Mouse (Mus musculus) neural tube, embryonic 11.5 days (tissue): ENCODE measurements around the gene Ccm2. TPM values are rescaled to one million over a fixed set of nuclear protein-coding genes. Genes with fewer than 3 reads are reported as not detected.

Experiments used
- ATAC-seq: fragments of 200-750 bp; cut with Nextera tagmentation; 2 replicates; pipeline ENCODE4 v1.8.0; 2017; ENCODE audit warnings: moderate number of reproducible peaks, mild to moderate bottlenecking, moderate TSS enrichment, moderate library complexity; ENCODE audit not compliant: insufficient read depth, low FRiP score, low TSS enrichment
- DNase-seq: peaks from one replicate; pipeline ENCODE4 v3.0.0-alpha.2; 2015; ENCODE audit warnings: low spot score
- H3K27ac ChIP-seq: fragments of 300-500 bp; sonication (generic); 2 replicates; pipeline ENCODE4 v1.5.1; 2014; ENCODE audit warnings: low read depth, mild to moderate bottlenecking, low read length
- H3K27me3 ChIP-seq: fragments of 300-500 bp; sonication (generic); 2 replicates; pipeline ENCODE4 v1.6.1; 2014; ENCODE audit warnings: mild to moderate bottlenecking, low read length, mixed read lengths; ENCODE audit not compliant: control insufficient read depth, insufficient read depth
- H3K36me3 ChIP-seq: fragments of 300-500 bp; sonication (generic); 2 replicates; pipeline ENCODE4 v1.6.1; 2014; ENCODE audit warnings: mild to moderate bottlenecking, low read length, moderate library complexity, mixed read lengths; ENCODE audit not compliant: control insufficient read depth, insufficient read depth
- H3K4me1 ChIP-seq: fragments of 300-500 bp; sonication (generic); 2 replicates; pipeline ENCODE4 v1.6.1; 2014; ENCODE audit warnings: low read length, mixed read lengths; ENCODE audit not compliant: control insufficient read depth, insufficient read depth
- H3K4me2 ChIP-seq: fragments of 300-500 bp; sonication (generic); 2 replicates; pipeline ENCODE4 v1.6.1; 2014; ENCODE audit warnings: low read depth, mild to moderate bottlenecking, moderate library complexity
- H3K4me3 ChIP-seq: fragments of 300-500 bp; sonication (generic); 2 replicates; pipeline ENCODE4 v1.5.1; 2014; ENCODE audit warnings: low read depth, low read length
- H3K9ac ChIP-seq: fragments of 300-500 bp; sonication (generic); 2 replicates; pipeline ENCODE4 v1.6.1; 2014; ENCODE audit warnings: mild to moderate bottlenecking, low read length
- H3K9me3 ChIP-seq: fragments of 300-500 bp; sonication (generic); 2 replicates; pipeline ENCODE4 v1.6.1; 2016; ENCODE audit warnings: low read length; ENCODE audit not compliant: control insufficient read depth
- WGBS: fragments of 180-500 bp; shearing (Covaris S2); extraction: QIAGEN DNeasy Blood & Tissue Kit; methylation state at CpG from one replicate; pipeline ENCODE4 v1.1.7; 2014; 5-methylcytosine and 5-hydroxymethylcytosine counted together
- polyA plus RNA-seq: library from polyadenylated mRNA; unstranded; fragments of >200 nt; fragmentation: Nextera tagmentation; extraction: Ambion mirVana; gene quantifications from 2 replicates; pipeline ENCODE4 v1.2.1, GENCODE M21; 2014

The Ccm2 gene
- polyA plus RNA-seq, 1 experiment from 2014 or later, result 103 TPM

DNA sequence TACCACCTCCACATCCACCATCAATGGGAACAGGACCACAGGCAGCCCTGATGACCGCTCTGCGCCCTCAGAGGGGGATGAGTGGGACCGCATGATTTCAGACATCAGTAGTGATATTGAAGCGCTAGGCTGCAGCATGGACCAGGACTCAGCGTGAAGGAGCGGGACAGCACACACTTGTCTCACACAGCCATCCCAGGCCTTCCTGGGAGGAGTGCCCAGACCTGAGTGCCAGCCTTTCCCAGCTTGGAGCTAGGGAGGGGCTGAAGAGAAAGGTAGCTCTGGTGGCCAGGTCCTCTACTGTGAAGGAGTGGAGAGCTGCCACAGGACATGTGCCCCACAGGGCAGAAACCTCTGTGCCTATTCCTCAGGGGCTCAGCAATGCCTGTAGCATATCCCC, 49.5 kb downstream of the Ccm2 start:
- ATAC-seq (no peak), DNase-seq (no peak)
- Histone ChIP-seq H3K9me3 (no peaks in the 10 kb centered on the region), H3K4me3 (no peak overlapping the region), H3K9ac (no peak overlapping the region), H3K27me3 (no peaks in the 10 kb centered on the region), H3K4me2 (no peak overlapping the region), H3K27ac (0 out of 2 replicates have a peak overlapping the region, but pooled peaks have one; percentile 14), H3K36me3 (peaks cover 21% of the 10 kb centered on the region), H3K4me1 (peaks cover 12% of the 10 kb centered on the region; the same call in 1 of the 2 replicates)
- WGBS, result 95% methylated on average over 6 of the region's 6 CpGs

DNA sequence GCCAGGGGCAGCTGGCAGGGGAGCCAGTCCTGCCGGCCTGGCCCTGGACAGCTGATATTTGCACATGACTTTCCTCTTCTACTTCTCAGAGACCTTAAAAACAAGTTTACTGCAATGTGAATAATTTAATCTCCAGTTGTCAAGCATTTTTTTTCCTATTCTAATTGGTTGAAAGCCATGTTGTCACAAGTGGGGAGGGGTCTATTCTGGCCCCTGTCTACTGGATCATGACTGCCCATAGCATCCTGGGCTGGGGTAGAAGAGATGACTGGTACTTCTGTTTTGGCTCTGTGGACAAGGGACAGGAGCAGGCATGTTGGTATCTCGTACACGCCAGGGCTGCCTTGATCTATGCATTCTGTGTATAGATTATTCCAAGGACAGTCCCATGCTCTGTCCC, 49.9 kb downstream of the Ccm2 start:
- H3K9ac ChIP-seq, result no peak overlapping the region
- no peaks in the 10 kb centered on the region for H3K9me3 ChIP-seq
- H3K4me3 ChIP-seq, result no peak overlapping the region
- ATAC-seq, result no peak
- peaks cover 12% of the 10 kb centered on the region; the same call in 1 of the 2 replicates for H3K4me1 ChIP-seq
- peaks cover 20% of the 10 kb centered on the region for H3K36me3 ChIP-seq
- H3K27ac ChIP-seq, result no peak overlapping the region
- 85% methylated on average over 3 of the region's 3 CpGs for WGBS
- no peaks in the 10 kb centered on the region for H3K27me3 ChIP-seq
- H3K4me2 ChIP-seq, result no peak overlapping the region
- no peak for DNase-seq

GRCm38 (mm10) chr11:6597523-6597922, 50.8 kb downstream of the Ccm2 start:
- ATAC-seq (no peak), DNase-seq (no peak)
- Histone ChIP-seq H3K4me1 (peaks cover 12% of the 10 kb centered on the region; the same call in 1 of the 2 replicates), H3K4me3 (no peak overlapping the region), H3K9ac (no peak overlapping the region), H3K27me3 (no peaks in the 10 kb centered on the region), H3K36me3 (peaks cover 20% of the 10 kb centered on the region), H3K9me3 (no peaks in the 10 kb centered on the region), H3K27ac (no peak overlapping the region), H3K4me2 (no peak overlapping the region)
- WGBS, result 72% methylated on average over 7 of the region's 7 CpGs

DNA sequence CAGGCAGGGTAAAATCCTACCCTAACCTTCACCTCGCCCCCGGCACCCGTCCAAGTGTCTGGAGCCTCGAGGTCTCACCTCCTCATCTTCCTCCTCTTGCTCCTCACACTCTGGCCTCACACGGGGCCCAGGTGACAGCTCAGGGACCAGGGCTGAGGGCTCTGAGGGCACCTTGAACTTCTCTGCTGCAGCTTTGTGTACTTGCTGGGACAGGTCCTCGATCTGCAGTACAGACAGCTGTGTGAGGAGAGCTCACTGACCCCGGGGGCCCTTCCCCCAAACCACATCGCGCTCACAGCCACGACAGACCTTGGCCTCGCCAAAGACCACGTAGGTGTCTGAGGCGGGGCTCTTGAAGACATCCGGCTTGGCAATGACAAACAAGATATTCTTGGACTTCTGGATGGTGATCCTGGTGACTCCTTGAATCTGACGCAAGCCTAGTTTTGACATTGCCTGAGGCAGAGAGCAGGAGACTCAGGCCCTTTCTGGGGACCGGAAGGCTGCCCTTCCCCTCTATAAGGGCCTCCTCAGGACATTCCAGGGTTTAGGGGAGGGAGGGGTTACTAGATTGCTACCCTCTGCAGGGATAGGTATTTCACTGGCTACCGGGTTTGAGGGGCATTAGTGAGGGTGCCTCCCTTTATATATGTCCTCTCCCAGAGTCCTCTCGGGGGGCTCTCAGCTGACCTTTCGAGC, 51.7 kb downstream of the Ccm2 start:
- no peaks in the 10 kb centered on the region for H3K9me3 ChIP-seq
- H3K36me3 ChIP-seq, result peaks cover 20% of the 10 kb centered on the region
- ATAC-seq (0 out of 2 replicates have a peak, but pooled peaks have one; percentile 3), DNase-seq (no peak)
- peaks cover 12% of the 10 kb centered on the region; the same call in 1 of the 2 replicates for H3K4me1 ChIP-seq
- H3K9ac ChIP-seq, result peak overlapping the region; percentile 20
- H3K4me3 ChIP-seq, result no peak overlapping the region
- H3K27me3 ChIP-seq, result no peaks in the 10 kb centered on the region
- peak overlapping the region; percentile 32 for H3K4me2 ChIP-seq
- H3K27ac ChIP-seq, result peak overlapping the region; percentile 47
- WGBS, result 56% methylated on average over 19 of the region's 19 CpGs

- 18% methylated on average over 27 of the region's 27 CpGs for WGBS
- Histone ChIP-seq H3K27me3 (no peaks in the 10 kb centered on the region), H3K27ac (peak overlapping the region; percentile 47), H3K4me2 (peak overlapping the region; percentile 32), H3K4me1 (peaks cover 12% of the 10 kb centered on the region; the same call in 1 of the 2 replicates), H3K36me3 (peaks cover 15% of the 10 kb centered on the region), H3K9me3 (no peaks in the 10 kb centered on the region), H3K9ac (peak overlapping the region; percentile 20), H3K4me3 (no peak overlapping the region)
- DNase-seq (peak; percentile 71), ATAC-seq (peak; percentile 73)
These were observed 52.5 kb downstream of the Ccm2 start for GRCm38 (mm10) chr11:6599011-6599681.

DNA sequence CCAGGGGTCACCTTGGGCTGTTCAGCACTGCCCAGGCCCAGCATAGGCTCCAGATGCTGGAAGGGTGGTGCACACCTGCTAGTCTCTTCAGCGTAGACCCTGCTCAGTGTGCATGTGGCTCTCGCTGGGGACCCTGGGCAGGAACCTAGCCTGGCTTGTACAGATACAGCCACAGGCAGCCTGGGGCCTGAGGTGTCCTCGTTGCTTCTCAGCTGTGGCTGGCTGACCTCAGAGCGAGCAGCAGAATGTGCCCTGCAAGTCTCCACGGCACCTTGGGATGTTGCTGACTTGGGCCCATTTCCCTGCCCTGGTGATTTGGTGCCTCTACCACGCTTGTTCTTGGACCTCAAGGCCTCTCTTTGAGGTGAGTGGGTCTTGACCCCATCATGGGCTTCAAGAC, 53.1 kb downstream of the Ccm2 start:
- Histone ChIP-seq H3K4me3 (no peak overlapping the region), H3K27ac (peak overlapping the region; percentile 47), H3K9ac (peak overlapping the region; percentile 20; the same call in 1 of the 2 replicates), H3K36me3 (peaks cover 12% of the 10 kb centered on the region), H3K4me2 (no peak overlapping the region), H3K27me3 (no peaks in the 10 kb centered on the region), H3K4me1 (peaks cover 12% of the 10 kb centered on the region; the same call in 1 of the 2 replicates), H3K9me3 (no peaks in the 10 kb centered on the region)
- WGBS, result 91% methylated on average over 6 of the region's 6 CpGs
- no peak for DNase-seq
- 0 out of 2 replicates have a peak, but pooled peaks have one; percentile 1 for ATAC-seq

DNA sequence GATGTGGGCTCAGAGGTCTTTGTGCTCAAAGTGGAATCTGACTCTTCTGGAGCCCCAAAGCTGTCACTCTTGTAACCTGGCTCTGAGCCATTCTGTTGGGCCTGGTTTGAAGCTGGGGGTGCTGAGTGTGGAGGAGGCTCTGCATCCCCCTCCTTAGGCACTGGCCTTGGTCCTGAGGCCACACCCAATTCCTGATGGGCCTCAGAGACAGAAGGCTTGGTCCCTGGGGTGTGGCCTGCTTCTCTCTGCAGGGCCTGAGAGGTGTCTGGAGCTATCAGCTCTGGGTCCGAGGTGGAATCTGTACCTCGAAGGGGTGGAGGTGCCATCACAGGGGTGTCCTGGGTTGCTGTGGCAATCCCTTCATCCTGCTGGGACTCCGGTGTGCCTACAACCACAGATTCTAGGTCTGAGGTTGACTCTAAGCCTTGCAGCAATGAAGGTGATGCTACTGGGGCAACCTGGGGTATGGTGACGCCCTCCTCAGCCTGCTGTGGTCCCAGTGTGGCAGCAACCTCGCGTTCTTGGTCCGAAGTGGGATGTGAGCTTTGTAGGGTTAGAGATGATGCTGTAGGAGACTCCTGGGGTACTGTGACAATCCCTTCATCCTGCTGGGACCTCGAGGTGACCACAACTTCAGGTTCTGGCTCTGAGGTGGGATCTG, 53.7 kb downstream of the Ccm2 start:
- 85% methylated on average over 8 of the region's 8 CpGs for WGBS
- H3K9me3 ChIP-seq, result no peaks in the 10 kb centered on the region
- ATAC-seq (no peak), DNase-seq (no peak)
- peaks cover 11% of the 10 kb centered on the region for H3K36me3 ChIP-seq
- peaks cover 4% of the 10 kb centered on the region; the same call in 1 of the 2 replicates for H3K27me3 ChIP-seq
- peaks cover 12% of the 10 kb centered on the region; the same call in 1 of the 2 replicates for H3K4me1 ChIP-seq
- H3K27ac ChIP-seq, result no peak overlapping the region
- no peak overlapping the region for H3K4me2 ChIP-seq
- H3K4me3 ChIP-seq, result no peak overlapping the region
- H3K9ac ChIP-seq, result no peak overlapping the region

DNA sequence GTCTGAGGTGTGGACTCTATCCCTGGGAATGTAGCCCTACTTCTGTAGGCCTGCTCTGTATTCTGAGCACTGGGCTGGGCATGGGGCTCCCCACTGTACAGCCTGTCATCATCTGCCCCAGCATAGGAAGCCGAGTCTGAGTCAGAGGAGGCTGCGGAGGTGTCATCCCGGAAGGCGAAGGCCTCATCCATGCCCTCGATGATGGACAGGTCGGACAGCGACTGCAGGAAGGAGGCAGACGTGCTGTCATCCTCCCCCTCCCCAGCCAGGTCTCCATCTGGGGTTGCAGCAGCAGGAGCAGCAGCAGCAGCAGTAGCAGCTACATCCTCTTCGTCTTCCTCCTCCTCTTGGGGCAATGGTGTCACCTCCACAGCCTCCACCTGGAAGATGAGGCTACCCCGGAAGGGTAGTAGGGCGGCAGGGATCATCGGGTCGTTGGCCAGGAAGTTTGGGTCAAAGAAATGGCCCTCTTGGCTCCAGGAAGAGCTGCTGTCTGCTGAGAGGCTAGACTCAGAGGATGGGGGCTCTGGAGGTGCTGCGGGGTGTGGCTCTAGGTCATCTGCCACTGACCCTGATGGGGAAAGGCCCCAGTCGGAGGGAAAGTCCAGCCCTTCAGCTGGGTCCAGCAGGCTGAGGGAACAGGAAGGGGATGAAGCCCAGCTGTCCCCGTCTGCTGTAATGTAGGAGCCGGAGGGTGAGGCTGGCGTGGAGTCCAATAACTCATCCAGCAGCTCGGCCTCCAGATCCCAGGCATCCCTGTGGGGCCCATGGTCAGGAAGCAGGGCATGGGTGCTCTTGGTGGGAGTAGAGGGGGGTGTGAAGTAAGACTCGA, 55.2 kb downstream of the Ccm2 start:
- Histone ChIP-seq H3K4me3 (no peak overlapping the region), H3K27me3 (peaks cover 8% of the 10 kb centered on the region; the same call in 1 of the 2 replicates), H3K36me3 (peaks cover 4% of the 10 kb centered on the region; the same call in 1 of the 2 replicates), H3K4me2 (no peak overlapping the region), H3K9ac (no peak overlapping the region), H3K9me3 (no peaks in the 10 kb centered on the region), H3K27ac (no peak overlapping the region), H3K4me1 (peaks cover 17% of the 10 kb centered on the region; the same call in 1 of the 2 replicates)
- 77% methylated on average over 20 of the region's 20 CpGs for WGBS
- DNase-seq, result no peak
- ATAC-seq, result no peak
